Mouse (Mus musculus) liver, embryonic 14.5 days (tissue): ENCODE results near the gene Smad3. TPM values are rescaled to one million over a fixed set of nuclear protein-coding genes. Genes with fewer than 3 reads are reported as not detected.

Experiments used
- ATAC-seq: fragments of 200-750 bp; cut with Nextera tagmentation; 2 replicates; pipeline ENCODE4 v1.8.0; 2017; ENCODE audit warnings: moderate number of reproducible peaks, mild to moderate bottlenecking, moderate library complexity; ENCODE audit not compliant: insufficient read depth
- DNase-seq, 3 experiments: peaks; one replicate each; pipeline ENCODE4 v3.0.0-alpha.2; 2012 to 2013; ENCODE audit warnings: low read depth in 3 of 3, low spot score in 3 of 3
- H3K27ac ChIP-seq: fragments of 300-500 bp; sonication (generic); 2 replicates; pipeline ENCODE4 v1.5.1; 2014; ENCODE audit warnings: moderate library complexity, mild to moderate bottlenecking, control low read depth, inconsistent platforms
- H3K27me3 ChIP-seq: fragments of 300-500 bp; sonication (generic); 2 replicates; pipeline ENCODE4 v1.6.1; 2014; ENCODE audit warnings: mild to moderate bottlenecking, low read length, moderate library complexity; ENCODE audit not compliant: control insufficient read depth, insufficient read depth
- H3K36me3 ChIP-seq: fragments of 300-500 bp; sonication (generic); replicated peaks from 2 replicates; pipeline ENCODE4 v1.6.1; 2014; ENCODE audit warnings: low read depth; ENCODE audit not compliant: control insufficient read depth, insufficient read depth
- H3K4me1 ChIP-seq, 2 experiments: fragments of 200-500 bp in 1 of 2; fragments of 300-500 bp in 1 of 2; sonication (generic) in 1 of 2; replicated peaks; 2 replicates each; pipeline ENCODE4 v1.6.1; 2012 to 2014; ENCODE audit warnings: antibody characterized with exemption in 1 of 2, inconsistent platforms in 1 of 2, low read length in 1 of 2; ENCODE audit not compliant: control insufficient read depth in 2 of 2, insufficient read depth in 2 of 2
- H3K4me2 ChIP-seq: fragments of 300-500 bp; sonication (generic); 2 replicates; pipeline ENCODE4 v1.6.1; 2014; ENCODE audit warnings: low read depth, mild to moderate bottlenecking, control low read depth, moderate library complexity
- H3K4me3 ChIP-seq, 2 experiments: fragments of 200-500 bp in 1 of 2; fragments of 300-500 bp in 1 of 2; sonication (generic) in 1 of 2; 2 replicates each; pipeline ENCODE4 v1.5.1; 2012 to 2014; ENCODE audit warnings: low read depth in 2 of 2, low read length in 2 of 2, mild to moderate bottlenecking in 2 of 2, control low read depth in 1 of 2, inconsistent platforms in 1 of 2, moderate library complexity in 1 of 2; ENCODE audit not compliant: insufficient read depth in 1 of 2
- H3K9ac ChIP-seq: fragments of 300-500 bp; sonication (generic); replicated peaks from 2 replicates; pipeline ENCODE4 v1.6.1; 2014; ENCODE audit warnings: mild to moderate bottlenecking, control low read depth, moderate library complexity
- H3K9me3 ChIP-seq: fragments of 300-500 bp; sonication (generic); 2 replicates; pipeline ENCODE4 v1.6.1; 2016; ENCODE audit warnings: low read length, mixed read lengths; ENCODE audit not compliant: control insufficient read depth
- CTCF ChIP-seq: IDR thresholded peaks from 2 replicates; pipeline ENCODE4 v1.5.1; 2016; ENCODE audit warnings: antibody characterized with exemption, low read depth, control low read depth
- EP300 ChIP-seq: IDR thresholded peaks from 2 replicates; pipeline ENCODE4 v1.6.1; 2016; ENCODE audit warnings: antibody characterized with exemption, low read depth
- WGBS: fragments of 180-500 bp; shearing (Covaris S2); extraction: QIAGEN DNeasy Blood & Tissue Kit; methylation state at CpG from one replicate; pipeline ENCODE4 v1.1.7; 2014; ENCODE audit not compliant: insufficient replicate concordance; 5-methylcytosine and 5-hydroxymethylcytosine counted together
- polyA plus RNA-seq, 2 experiments: library from polyadenylated mRNA; depleted of rRNA in 1 of 2; stranded (reverse) in 1 of 2; unstranded in 1 of 2; fragments of >200 nt; fragmentation: Nextera tagmentation in 1 of 2; extraction: Ambion mirVana in 1 of 2; gene quantifications; 2 replicates each; pipeline versions ENCODE4 v1.2.1 to v1.2.3; 2012 to 2014

Smad3 gene
- polyA plus RNA-seq, 2 experiments, result 1.7 to 3.2 TPM

DNA sequence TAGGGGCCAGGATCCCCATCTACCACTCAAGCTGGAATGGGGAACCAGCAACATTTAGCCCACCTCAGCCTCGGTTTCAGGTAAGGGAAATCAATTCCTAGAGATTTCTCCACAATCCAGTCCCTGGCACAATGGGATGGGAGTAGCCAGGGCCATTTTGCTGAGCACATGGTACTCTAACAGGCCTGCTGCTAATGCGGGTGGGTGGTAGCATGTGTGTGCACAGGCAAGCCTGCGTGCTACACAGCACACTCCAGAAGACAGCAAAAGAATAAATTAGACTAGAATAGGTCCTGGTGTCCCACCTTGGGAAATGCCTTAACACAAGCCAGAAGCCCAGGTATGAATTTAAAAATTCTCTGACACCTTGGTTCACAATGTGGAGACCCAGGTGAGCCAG is 10.8 kb downstream of the Smad3 start:
- ATAC-seq, result no peak
- no peaks in the 10 kb centered on the region for H3K9me3 ChIP-seq
- H3K9ac ChIP-seq, result no peak overlapping the region
- H3K27ac ChIP-seq, result no peak overlapping the region
- no peaks in the 10 kb centered on the region for H3K36me3 ChIP-seq
- 75% methylated on average over 3 of the region's 3 CpGs for WGBS
- H3K4me1 ChIP-seq, result peaks cover 55 to 78% of the 10 kb centered on the region in 2 experiments
- no peak overlapping the region for H3K4me2 ChIP-seq
- no peak for DNase-seq
- TF ChIP-seq CTCF, result no peak
- TF ChIP-seq EP300, result no peak
- no peaks in the 10 kb centered on the region for H3K27me3 ChIP-seq
- no peak overlapping the region for H3K4me3 ChIP-seq

DNA sequence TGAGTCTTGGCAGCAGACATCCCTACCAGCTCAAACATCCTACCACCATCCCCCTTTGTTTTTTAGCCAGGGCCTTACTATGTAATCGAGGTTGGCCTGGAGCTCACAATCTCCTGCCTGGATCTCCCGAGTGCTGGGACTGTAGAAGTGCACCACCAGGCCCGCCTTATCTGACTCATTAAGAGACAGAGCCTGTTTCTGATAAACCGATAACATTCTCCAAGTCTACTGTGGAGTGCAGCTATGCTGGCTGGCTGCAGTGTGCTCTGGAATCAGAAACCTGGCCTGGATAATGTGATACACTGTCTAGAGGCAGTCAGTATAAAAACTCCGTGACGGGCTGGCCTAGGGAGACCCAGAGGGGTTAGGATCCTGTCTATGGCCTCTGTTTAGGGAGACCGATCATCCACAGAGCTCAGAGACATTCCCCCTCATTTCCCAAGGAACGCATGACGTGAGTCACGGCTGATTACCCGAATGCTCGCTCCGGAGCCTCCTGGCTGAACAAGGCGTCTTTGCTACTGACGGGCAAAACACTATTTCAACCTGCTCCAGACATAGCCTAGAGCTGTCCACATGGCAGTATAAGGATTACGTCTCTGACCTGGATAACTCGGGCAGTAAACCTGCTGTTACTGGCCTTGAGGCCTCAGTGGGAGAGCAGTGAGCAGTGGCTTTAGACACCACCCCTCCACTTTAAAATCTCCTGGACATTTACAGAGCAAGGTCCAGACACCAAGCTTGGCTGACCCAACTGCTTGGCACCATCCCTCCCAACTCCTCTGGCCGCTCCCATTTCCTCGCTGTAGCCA is 11.8 kb downstream of the Smad3 start:
- Histone ChIP-seq H3K36me3 (no peaks in the 10 kb centered on the region), H3K27me3 (no peaks in the 10 kb centered on the region), H3K4me1 (peaks cover 64 to 88% of the 10 kb centered on the region in 2 experiments), H3K9me3 (no peaks in the 10 kb centered on the region), H3K4me2 (peak overlapping the region; percentile 28; the same call in 1 of the 2 replicates), H3K27ac (no peak overlapping the region), H3K9ac (no peak overlapping the region), H3K4me3 (no peak overlapping the region)
- WGBS, result 54% methylated on average over 19 of the region's 19 CpGs
- peak in 1 of 3 experiments; percentile 45 for DNase-seq
- TF ChIP-seq CTCF, result no peak
- peak; percentile 56 for TF ChIP-seq EP300
- ATAC-seq, result peak; percentile 80

- Histone ChIP-seq H3K27me3 (no peaks in the 10 kb centered on the region), H3K36me3 (no peaks in the 10 kb centered on the region), H3K9me3 (no peaks in the 10 kb centered on the region), H3K4me2 (no peak overlapping the region), H3K4me3 (no peak overlapping the region), H3K4me1 (peaks cover 64 to 79% of the 10 kb centered on the region in 2 experiments), H3K9ac (no peak overlapping the region), H3K27ac (no peak overlapping the region)
- WGBS, result 34% methylated on average over 5 of the region's 5 CpGs
- ATAC-seq (peak; percentile 71), DNase-seq (no peak)
- TF ChIP-seq CTCF (no peak), EP300 (no peak; the same call in 1 of the 2 replicates)
Observed at GRCm38 (mm10) chr9:63744595-63744994, 13.2 kb downstream of the Smad3 start.

GRCm38 (mm10) chr9:63743775-63744174 is 14.0 kb downstream of the Smad3 start:
- DNase-seq, result no peak

DNA sequence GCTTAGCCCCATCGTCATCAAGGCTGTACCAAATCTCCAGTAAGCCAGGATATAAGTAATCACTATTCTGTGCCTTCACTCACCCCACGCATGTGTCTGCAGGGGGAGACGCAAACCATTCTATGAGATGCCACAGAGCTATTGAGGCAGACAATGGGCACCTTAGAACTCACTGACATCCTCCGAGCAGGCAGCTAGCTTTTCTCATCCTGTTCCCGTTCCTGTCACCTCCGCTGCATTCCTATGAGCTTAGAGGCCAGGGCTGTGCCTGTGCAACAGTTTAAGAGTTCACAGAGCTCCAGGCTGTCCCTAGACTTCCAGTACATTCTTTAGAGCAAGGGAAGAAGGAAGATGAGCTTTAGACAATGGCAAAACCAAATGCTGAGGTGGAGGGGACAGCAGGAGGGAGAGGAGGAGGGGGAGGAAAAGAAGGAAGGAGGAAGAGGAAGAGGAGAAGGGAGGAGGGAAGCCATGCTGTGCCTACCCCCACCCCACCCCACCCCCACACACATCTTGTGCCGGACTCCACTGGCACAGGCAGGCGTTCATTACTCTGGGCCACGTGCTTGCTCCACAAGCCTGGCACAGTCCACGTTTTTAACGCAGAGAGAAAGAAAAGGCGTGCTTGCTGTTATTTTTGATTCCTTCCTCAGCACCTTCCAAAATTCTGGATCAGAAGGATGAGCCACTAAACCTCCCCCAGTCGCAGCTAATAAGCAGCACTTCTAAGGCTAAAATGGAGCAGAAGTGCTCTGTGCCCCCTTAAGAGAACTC is 14.7 kb downstream of the Smad3 start:
- no peak for TF ChIP-seq EP300
- no peak for TF ChIP-seq CTCF
- H3K9ac ChIP-seq, result no peak overlapping the region
- no peak overlapping the region for H3K4me2 ChIP-seq
- no peak for DNase-seq
- H3K36me3 ChIP-seq, result no peaks in the 10 kb centered on the region
- H3K27ac ChIP-seq, result no peak overlapping the region
- H3K4me1 ChIP-seq, result peaks cover 53 to 79% of the 10 kb centered on the region in 2 experiments
- ATAC-seq, result no peak
- no peaks in the 10 kb centered on the region for H3K9me3 ChIP-seq
- H3K27me3 ChIP-seq, result no peaks in the 10 kb centered on the region
- WGBS, result 67% methylated on average over 13 of the region's 13 CpGs
- no peak overlapping the region for H3K4me3 ChIP-seq

More at GRCm38 (mm10) chr9:63743775-63744174, 14.0 kb downstream of the Smad3 start:
- Histone ChIP-seq H3K9ac (no peak overlapping the region), H3K9me3 (no peaks in the 10 kb centered on the region), H3K4me3 (no peak overlapping the region), H3K36me3 (no peaks in the 10 kb centered on the region), H3K4me1 (peaks cover 57 to 76% of the 10 kb centered on the region in 2 experiments), H3K27ac (no peak overlapping the region), H3K27me3 (no peaks in the 10 kb centered on the region), H3K4me2 (no peak overlapping the region)
- no peak for ATAC-seq
- WGBS, result 65% methylated on average over 11 of the region's 11 CpGs
- TF ChIP-seq EP300 (no peak), CTCF (no peak)
